Mouse (Mus musculus) liver, embryonic 12.5 days (tissue): ENCODE results near the gene Ssxb5. TPM values are rescaled to one million over a fixed set of nuclear protein-coding genes. Genes with fewer than 3 reads are reported as not detected.
"Not testable (repeated sequence)": the region's sequence is repeated elsewhere in the genome, so short reads cannot be mapped to it uniquely, and the experiment has no call there.

ENCODE experiments used
- ATAC-seq: fragments of 200-750 bp; cut with Nextera tagmentation; 2 replicates; pipeline ENCODE4 v1.8.0; 2017; ENCODE audit warnings: moderate number of reproducible peaks, mild to moderate bottlenecking, moderate library complexity
- H3K27ac ChIP-seq: fragments of 300-500 bp; sonication (generic); 2 replicates; pipeline ENCODE4 v1.5.1; 2016; ENCODE audit warnings: mild to moderate bottlenecking
- H3K27me3 ChIP-seq: fragments of 300-500 bp; sonication (generic); replicated peaks from 2 replicates; pipeline ENCODE4 v1.6.1; 2016; ENCODE audit warnings: mild to moderate bottlenecking, moderate library complexity
- H3K36me3 ChIP-seq: fragments of 300-500 bp; sonication (generic); 2 replicates; pipeline ENCODE4 v1.6.1; 2016; ENCODE audit warnings: mild to moderate bottlenecking, moderate library complexity
- H3K4me1 ChIP-seq: fragments of 300-500 bp; sonication (generic); 2 replicates; pipeline ENCODE4 v1.6.1; 2016
- H3K4me2 ChIP-seq: fragments of 300-500 bp; sonication (generic); 2 replicates; pipeline ENCODE4 v1.6.1; 2016; ENCODE audit warnings: mild to moderate bottlenecking, moderate library complexity
- H3K4me3 ChIP-seq: fragments of 300-500 bp; sonication (generic); 2 replicates; pipeline ENCODE4 v1.5.1; 2016; ENCODE audit warnings: mild to moderate bottlenecking, moderate library complexity
- H3K9ac ChIP-seq: fragments of 300-500 bp; sonication (generic); 2 replicates; pipeline ENCODE4 v1.6.1; 2016; ENCODE audit warnings: mild to moderate bottlenecking, moderate library complexity
- H3K9me3 ChIP-seq: fragments of 300-500 bp; sonication (generic); replicated peaks from 2 replicates; pipeline ENCODE4 v1.6.1; 2016; ENCODE audit warnings: mild to moderate bottlenecking, moderate library complexity
- WGBS: fragments of 180-500 bp; shearing (Covaris S2); methylation state at CpG from one replicate; pipeline ENCODE4 v1.1.7; 2016; ENCODE audit not compliant: insufficient replicate concordance; 5-methylcytosine and 5-hydroxymethylcytosine counted together
- polyA plus RNA-seq: library from polyadenylated mRNA; unstranded; fragments of >200 nt; fragmentation: Nextera tagmentation; extraction: Ambion mirVana; gene quantifications from 2 replicates; pipeline ENCODE4 v1.2.1, GENCODE M21; 2016

Gene Ssxb5
- polyA plus RNA-seq = not detected in 2 replicates

- H3K9me3 ChIP-seq, H3K27me3 ChIP-seq, H3K4me1 ChIP-seq, H3K4me3 ChIP-seq, H3K4me2 ChIP-seq, H3K36me3 ChIP-seq, ATAC-seq, H3K9ac ChIP-seq, H3K27ac ChIP-seq: not testable (repeated sequence)
- 63% methylated on average over 4 of the region's 4 CpGs for WGBS
Measured at GRCm38 (mm10) chrX:8803391-8803790, at the start of gene Ssxb5. Gene Ssxb5, plus strand, starts transcription at chrX:8803691.

DNA sequence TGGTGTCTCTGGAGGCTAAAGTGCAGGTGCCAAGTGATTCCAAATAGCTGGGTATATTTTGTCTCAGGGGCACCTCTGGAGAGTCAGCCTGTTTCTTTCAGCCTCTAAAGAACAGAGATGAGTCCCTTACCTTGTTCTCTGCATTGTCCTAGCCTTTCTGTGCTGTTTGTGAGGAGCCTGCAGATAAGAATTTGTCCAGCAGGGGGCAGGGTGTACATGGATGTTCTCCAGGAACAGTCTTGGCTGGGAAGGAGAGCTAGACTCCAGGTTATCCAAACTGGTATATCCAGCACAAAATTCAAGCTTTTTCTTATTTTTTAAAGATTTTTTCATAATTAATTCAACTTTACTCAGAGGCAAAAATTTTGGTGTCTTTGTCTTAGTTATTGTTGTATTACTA, 28.6 kb downstream of the Ssxb5 start:
- Histone ChIP-seq H3K27ac (no peak overlapping the region), H3K9ac (no peak overlapping the region), H3K4me3 (no peak overlapping the region), H3K27me3 (no peaks in the 10 kb centered on the region), H3K9me3 (no peaks in the 10 kb centered on the region), H3K4me2 (no peak overlapping the region), H3K4me1 (no peaks in the 10 kb centered on the region), H3K36me3 (no peaks in the 10 kb centered on the region)
- no peak for ATAC-seq

DNA sequence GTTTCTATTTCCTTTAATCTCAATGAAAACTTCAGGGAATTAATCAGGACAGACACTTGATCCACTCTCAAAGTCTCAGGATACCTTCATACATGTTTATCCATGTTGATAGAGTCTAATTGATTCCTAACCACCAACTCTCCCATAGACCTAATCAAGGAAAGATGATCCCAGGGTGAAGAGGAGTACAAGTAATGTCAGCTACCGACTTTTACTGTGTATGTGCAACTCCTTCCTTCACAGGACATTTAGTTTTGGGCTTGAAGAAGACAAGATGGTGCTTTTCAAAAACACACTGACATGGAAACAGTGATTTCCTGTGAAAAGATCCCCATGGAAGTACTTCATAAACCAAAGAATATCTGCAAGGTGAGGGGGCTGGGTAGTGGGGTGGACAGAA, 40.2 kb downstream of the Ssxb5 start, which contains the start of gene Gm6592:
Gene Gm6592, plus strand, starts transcription at position 301 of the 400 bp plus-strand sequence.
- no peaks in the 10 kb centered on the region for H3K27me3 ChIP-seq

GRCm38 (mm10) chrX:8852486-8852885, 49.0 kb downstream of the Ssxb5 start:
- no peaks in the 10 kb centered on the region for H3K36me3 ChIP-seq
- H3K4me1 ChIP-seq = no peaks in the 10 kb centered on the region
- ATAC-seq = no peak
- no peaks in the 10 kb centered on the region for H3K27me3 ChIP-seq
- no peak overlapping the region for H3K27ac ChIP-seq
- no peaks in the 10 kb centered on the region for H3K9me3 ChIP-seq
- no peak overlapping the region for H3K4me3 ChIP-seq
- WGBS = 71% methylated on average over 10 of the region's 10 CpGs
- H3K4me2 ChIP-seq = no peak overlapping the region
- no peak overlapping the region for H3K9ac ChIP-seq

More for the DNA sequence above, 40.2 kb downstream of the Ssxb5 start, which contains the start of gene Gm6592:
- Histone ChIP-seq H3K4me3 (no peak within 1 kb of the TSS), H3K4me1 (no peaks in the 10 kb centered on the region), H3K27ac (no peak within 1 kb of the TSS), H3K36me3 (no peaks in the 10 kb centered on the region), H3K9me3 (no peaks in the 10 kb centered on the region), H3K4me2 (no peak within 1 kb of the TSS), H3K9ac (no peak within 1 kb of the TSS)
- 33% methylated on average over 1 of the region's 1 CpGs for WGBS
- no peak for ATAC-seq

Other genes starting within 250 kb of the Ssxb5 start
- not detected in 2 replicates for gene Ssxb3, start 211.9 kb upstream of the Ssxb5 start, polyA plus RNA-seq
- not detected in 2 replicates for gene Ssxb8, start 112.8 kb upstream of the Ssxb5 start, polyA plus RNA-seq
- gene Ssx9, start 55.3 kb upstream of the Ssxb5 start, polyA plus RNA-seq = not detected in 2 replicates
- gene Gm6592, start 40.3 kb downstream of the Ssxb5 start, polyA plus RNA-seq = not detected in 2 replicates
- gene Gm5751, start 70.6 kb downstream of the Ssxb5 start, polyA plus RNA-seq = not detected in 2 replicates
- gene B630019K06Rik, start 88.7 kb downstream of the Ssxb5 start, polyA plus RNA-seq = 0.32 and 0.49 TPM in 2 replicates
- gene Fthl17b, start 159.3 kb downstream of the Ssxb5 start, polyA plus RNA-seq = not detected in 2 replicates
- not detected in 2 replicates for gene Fthl17c, start 172.9 kb downstream of the Ssxb5 start, polyA plus RNA-seq
- not detected in 2 replicates for gene Fthl17d, start 183.1 kb downstream of the Ssxb5 start, polyA plus RNA-seq
- gene Fthl17e, start 229.8 kb downstream of the Ssxb5 start, polyA plus RNA-seq = not detected in 2 replicates